ENCODE assay signal across 8 mouse cellular contexts in genomic region chr11:55098189-55098915, GRCm38 (mm10). TPM values are rescaled to one million over a fixed set of nuclear protein-coding genes. Genes with fewer than 3 reads are reported as not detected.
A peak's percentile ranks its signal among the peaks of the same experiment; 100 is the strongest.
DNase-seq lines count a peak whose midpoint lies in the region; ATAC-seq and TF ChIP-seq lines count a peak whose summit lies in the region.

No protein-coding gene starts in this region.

- H3K9ac ChIP-seq in kidney, embryonic 14.5 days (ENCODE audit: low read depth, low read length) = peak overlapping the region; percentile 61; the same call in 1 of the 2 replicates
- H3K9ac ChIP-seq in hindbrain, embryonic 16.5 days (ENCODE audit: low read depth, low read length) = peak overlapping the region; percentile 83
- peak overlapping the region; percentile 81 for H3K9ac ChIP-seq in midbrain, postnatal 0 days (replicated peaks; ENCODE audit: low read length, poor library complexity, severe bottlenecking)

- H3K4me3 ChIP-seq in kidney, embryonic 14.5 days (ENCODE audit: low read length) = peak overlapping the region; percentile 55
- peak overlapping the region; percentile 82 for H3K4me3 ChIP-seq in bone marrow macrophage, adult 2 months (ENCODE audit: insufficient read depth, low read length)
- peak overlapping the region; percentile 67 for H3K4me3 ChIP-seq in hindbrain, embryonic 16.5 days (ENCODE audit: low read length)
- H3K4me3 ChIP-seq in midbrain, postnatal 0 days (ENCODE audit: low read depth, low read length) = peak overlapping the region; percentile 61

- H3K36me3 ChIP-seq in kidney, embryonic 14.5 days (ENCODE audit: control insufficient read depth, insufficient read depth, low read length) = no peaks in the 10 kb centered on the region
- no peaks in the 10 kb centered on the region for H3K36me3 ChIP-seq in hindbrain, embryonic 16.5 days (ENCODE audit: control insufficient read depth, insufficient read depth, low read length)
- no peaks in the 10 kb centered on the region for H3K36me3 ChIP-seq in midbrain, postnatal 0 days (ENCODE audit: insufficient read depth, low read length)

- TF ChIP-seq POLR2A in bone marrow macrophage, adult 2 months (IDR thresholded peaks at IDR 0.05; ENCODE audit: borderline replicate concordance, low read depth, low read length) = no peak

- peak overlapping the region; percentile 87 for H3K4me2 ChIP-seq in kidney, embryonic 14.5 days (replicated peaks; ENCODE audit: low read depth, low read length)
- peak overlapping the region; percentile 83 for H3K4me2 ChIP-seq in hindbrain, embryonic 16.5 days (ENCODE audit: low read length)
- H3K4me2 ChIP-seq in midbrain, postnatal 0 days (ENCODE audit: low read depth, low read length, poor library complexity, severe bottlenecking) = peak overlapping the region; percentile 67

- no peaks in the 10 kb centered on the region for H3K27me3 ChIP-seq in kidney, embryonic 14.5 days (ENCODE audit: control insufficient read depth, insufficient read depth, low read length)
- no peaks in the 10 kb centered on the region for H3K27me3 ChIP-seq in hindbrain, embryonic 16.5 days (replicated peaks; ENCODE audit: control insufficient read depth, insufficient read depth, low read length)
- H3K27me3 ChIP-seq in midbrain, postnatal 0 days (ENCODE audit: insufficient read depth, low read length) = no peaks in the 10 kb centered on the region

- no peak overlapping the region for H3K27ac ChIP-seq in kidney, embryonic 14.5 days (ENCODE audit: low read depth, low read length)
- H3K27ac ChIP-seq in bone marrow macrophage, adult 2 months (ENCODE audit: insufficient read depth, low read depth, low read length) = peak overlapping the region; percentile 28
- H3K27ac ChIP-seq in hindbrain, embryonic 16.5 days (ENCODE audit: low read depth, low read length) = peak overlapping the region; percentile 81
- H3K27ac ChIP-seq in midbrain, postnatal 0 days (ENCODE audit: low read depth, low read length) = peak overlapping the region; percentile 79

- H3K9me3 ChIP-seq in kidney, embryonic 14.5 days (ENCODE audit: control insufficient read depth, low read length) = no peaks in the 10 kb centered on the region
- no peaks in the 10 kb centered on the region for H3K9me3 ChIP-seq in hindbrain, embryonic 16.5 days (ENCODE audit: control insufficient read depth, low read length)
- no peaks in the 10 kb centered on the region for H3K9me3 ChIP-seq in midbrain, postnatal 0 days (ENCODE audit: low read length)

- TF ChIP-seq CTCF in bone marrow macrophage, adult 2 months (IDR thresholded peaks at IDR 0.05; ENCODE audit: low read depth, low read length) = no peak
- TF ChIP-seq CTCF in midbrain, postnatal 0 days (IDR thresholded peaks at IDR 0.05) = no peak

- no peak for DNase-seq in kidney, postnatal 14 days
- DNase-seq in midbrain, postnatal 0 days (ENCODE audit: low spot score) = no peak
- DNase-seq in right cerebral cortex, postnatal 10 days (ENCODE audit: low spot score in 2 of 2) = no peak
- no peak for DNase-seq in adrenal gland, adult 18-20 months (ENCODE audit: low spot score in 2 of 2)
- no peak for DNase-seq in right cerebral cortex, adult 18-20 months

- WGBS in kidney, embryonic 14.5 days = 11% methylated on average over 24 of the region's 24 CpGs
- 11% methylated on average over 24 of the region's 24 CpGs for WGBS in hindbrain, embryonic 16.5 days
- WGBS in midbrain, postnatal 0 days = 11% methylated on average over 24 of the region's 24 CpGs

- ATAC-seq in kidney, embryonic 14.5 days (ENCODE audit: low FRiP score, low TSS enrichment) = no peak; the same call in 1 of the 2 replicates
- no peak for ATAC-seq in hindbrain, embryonic 16.5 days
- 0 out of 2 replicates have a peak, but pooled peaks have one; percentile 2 for ATAC-seq in midbrain, postnatal 0 days (ENCODE audit: low FRiP score)

- 0 out of 2 replicates have a peak, but pooled peaks cover 4% of the 10 kb centered on the region for H3K4me1 ChIP-seq in kidney, embryonic 14.5 days (ENCODE audit: control insufficient read depth, insufficient read depth, low read length)
- peaks cover 36% of the 10 kb centered on the region for H3K4me1 ChIP-seq in bone marrow macrophage, adult 2 months (ENCODE audit: control insufficient read depth, insufficient read depth, low read length)
- H3K4me1 ChIP-seq in hindbrain, embryonic 16.5 days (ENCODE audit: control insufficient read depth, insufficient read depth, low read depth, low read length) = peaks cover 12% of the 10 kb centered on the region
- peaks cover 4% of the 10 kb centered on the region; the same call in 1 of the 2 replicates for H3K4me1 ChIP-seq in midbrain, postnatal 0 days (ENCODE audit: insufficient read depth, low read length)

RNA-seq across cellular contexts. Expression of gene Gm2a, which starts 0.4 kb away (rescaled TPM):
- 27.3 and 33.6 TPM in 2 replicates for polyA plus RNA-seq in kidney, embryonic 14.5 days (2014; fragmentation: Nextera tagmentation; extraction: Ambion mirVana)
- 216 and 231 TPM in 2 replicates for polyA plus RNA-seq in bone marrow macrophage, adult 2 months (2012; ENCODE audit: insufficient read depth, insufficient read length, missing spikeins)
- polyA plus RNA-seq in hindbrain, embryonic 16.5 days (2015; fragmentation: Nextera tagmentation; extraction: Ambion mirVana) = 39.0 and 45.8 TPM in 2 replicates
- 31.5 and 46.4 TPM in 2 replicates for total RNA-seq in midbrain, postnatal 0 days (2014; rRNA removed)
- 50.0 and 55.7 TPM in 2 replicates for polyA plus RNA-seq in midbrain, postnatal 0 days (2015; fragmentation: Nextera tagmentation; extraction: Ambion mirVana)
- 100 to 1,000 TPM; 189 to 249 TPM for total RNA-seq in adrenal gland, adult 18-20 months (2021)

RNA-seq across cellular contexts. Expression of gene Ccdc69, which starts 20.4 kb away (rescaled TPM):
- polyA plus RNA-seq in kidney, embryonic 14.5 days (2014; fragmentation: Nextera tagmentation; extraction: Ambion mirVana) = 3.5 and 3.6 TPM in 2 replicates
- polyA plus RNA-seq in bone marrow macrophage, adult 2 months (2012; ENCODE audit: insufficient read depth, insufficient read length, missing spikeins) = 5.3 and 6.0 TPM in 2 replicates
- 0.50 and 1.00 TPM in 2 replicates for polyA plus RNA-seq in hindbrain, embryonic 16.5 days (2015; fragmentation: Nextera tagmentation; extraction: Ambion mirVana)
- total RNA-seq in midbrain, postnatal 0 days (2014; rRNA removed) = 0.33 and 2.2 TPM in 2 replicates
- 0.39 and 0.52 TPM in 2 replicates for polyA plus RNA-seq in midbrain, postnatal 0 days (2015; fragmentation: Nextera tagmentation; extraction: Ambion mirVana)
- total RNA-seq in adrenal gland, adult 18-20 months (2021) = 1 to 10 TPM; 7.4 to 9.8 TPM

RNA-seq across cellular contexts. Expression of gene Slc36a3, which starts 53.2 kb away (rescaled TPM):
- polyA plus RNA-seq in kidney, embryonic 14.5 days (2014; fragmentation: Nextera tagmentation; extraction: Ambion mirVana) = not detected in 2 replicates
- polyA plus RNA-seq in bone marrow macrophage, adult 2 months (2012; ENCODE audit: insufficient read depth, insufficient read length, missing spikeins) = not detected in 2 replicates
- not detected in 2 replicates for polyA plus RNA-seq in hindbrain, embryonic 16.5 days (2015; fragmentation: Nextera tagmentation; extraction: Ambion mirVana)
- not detected in 2 replicates for total RNA-seq in midbrain, postnatal 0 days (2014; rRNA removed)
- not detected in 2 replicates for polyA plus RNA-seq in midbrain, postnatal 0 days (2015; fragmentation: Nextera tagmentation; extraction: Ambion mirVana)
- total RNA-seq in adrenal gland, adult 18-20 months (2021) = not detected
